Mouse (Mus musculus): ENCODE results near the gene Tmem204. TPM values are rescaled to one million over a fixed set of nuclear protein-coding genes. Genes with fewer than 3 reads are reported as not detected.

Tmem204 gene
- total RNA-seq, 1 experiment: 0.62 TPM

DNA sequence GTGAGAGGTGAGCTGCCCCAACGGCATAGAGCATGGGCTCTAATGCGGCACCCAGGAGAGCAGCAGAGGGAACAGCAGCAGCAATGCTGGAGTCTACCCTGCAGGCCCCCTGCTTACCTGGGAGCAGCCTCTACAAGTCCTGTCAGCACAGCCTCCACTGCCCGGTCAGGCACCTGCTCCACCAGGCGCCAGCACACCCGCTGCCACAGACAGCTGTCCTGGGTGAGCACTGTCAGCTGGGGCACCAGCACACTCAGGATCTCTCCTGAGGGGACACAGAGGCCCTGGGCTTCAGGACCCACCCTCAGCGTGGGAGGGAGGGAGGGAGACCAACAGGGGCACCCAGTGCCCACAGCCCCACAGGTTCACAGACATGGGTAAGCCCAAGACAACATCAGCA is 27.2 kb upstream of the Tmem204 start:
- peaks cover 38% of the 10 kb centered on the region; the same call in 1 of the 2 replicates for H3K36me3 ChIP-seq (ENCODE audit: control insufficient read depth, insufficient read depth, low read length, poor library complexity, severe bottlenecking)
- H3K9ac ChIP-seq (ENCODE audit: insufficient read depth, low read depth, low read length, poor library complexity, severe bottlenecking): no peak overlapping the region
- no peak overlapping the region for H3K27ac ChIP-seq (ENCODE audit: insufficient read depth, low read depth, low read length, poor library complexity, severe bottlenecking)
- in situ Hi-C loops (cut with MboI; ENCODE audit: low sequenced_read_pairs in 2 of 2, unreplicated experiment in 2 of 2): no loop called here
- no peaks in the 10 kb centered on the region for H3K9me3 ChIP-seq (ENCODE audit: control insufficient read depth, insufficient read depth, low read depth, low read length)
- peaks cover 2 to 5% of the 10 kb centered on the region in 2 experiments; a peak in 3 of 4 replicates for H3K4me1 ChIP-seq (ENCODE audit: control insufficient read depth in 2 of 2, insufficient read depth in 2 of 2, low read length in 2 of 2, poor library complexity in 1 of 2)
- H3K4me3 ChIP-seq (ENCODE audit: insufficient read depth in 1 of 2, low read depth in 1 of 2, low read length in 2 of 2, poor library complexity in 1 of 2, severe bottlenecking in 1 of 2): no peak overlapping the region
- no peak for DNase-seq (ENCODE audit: low read depth, low spot score)
- TF ChIP-seq CHD2 (IDR thresholded peaks at IDR 0.05; ENCODE audit: low read depth, low read length) (no peak), HCFC1 (IDR thresholded peaks at IDR 0.05; ENCODE audit: borderline replicate concordance, insufficient read depth, low read length) (no peak), ZNF384 (IDR thresholded peaks at IDR 0.05; ENCODE audit: low read depth, low read length) (no peak), MAFK (IDR thresholded peaks at IDR 0.05; ENCODE audit: insufficient read depth, low read depth, low read length) (no peak), ZC3H11A (IDR thresholded peaks at IDR 0.05; ENCODE audit: borderline replicate concordance, low read depth, low read length) (no peak)

- in situ Hi-C loops (cut with MboI; ENCODE audit: low sequenced_read_pairs in 2 of 2, unreplicated experiment in 2 of 2): no loop called here
- DNase-seq (ENCODE audit: low read depth, low spot score): peak; percentile 39
- H3K9me3 ChIP-seq (ENCODE audit: control insufficient read depth, insufficient read depth, low read depth, low read length): no peaks in the 10 kb centered on the region
- H3K27ac ChIP-seq (ENCODE audit: insufficient read depth, low read depth, low read length, poor library complexity, severe bottlenecking): no peak overlapping the region
- no peak overlapping the region for H3K4me3 ChIP-seq (ENCODE audit: insufficient read depth in 1 of 2, low read depth in 1 of 2, low read length in 2 of 2, poor library complexity in 1 of 2, severe bottlenecking in 1 of 2)
- no peak overlapping the region for H3K9ac ChIP-seq (ENCODE audit: insufficient read depth, low read depth, low read length, poor library complexity, severe bottlenecking)
- TF ChIP-seq HCFC1 (IDR thresholded peaks at IDR 0.05; ENCODE audit: borderline replicate concordance, insufficient read depth, low read length) (no peak), ZC3H11A (IDR thresholded peaks at IDR 0.05; ENCODE audit: borderline replicate concordance, low read depth, low read length) (no peak), MAFK (IDR thresholded peaks at IDR 0.05; ENCODE audit: insufficient read depth, low read depth, low read length) (no peak), ZNF384 (IDR thresholded peaks at IDR 0.05; ENCODE audit: low read depth, low read length) (no peak), CHD2 (IDR thresholded peaks at IDR 0.05; ENCODE audit: low read depth, low read length) (no peak)
- peaks cover 47% of the 10 kb centered on the region; the same call in 1 of the 2 replicates for H3K36me3 ChIP-seq (ENCODE audit: control insufficient read depth, insufficient read depth, low read length, poor library complexity, severe bottlenecking)
- no peaks in the 10 kb centered on the region for H3K4me1 ChIP-seq (ENCODE audit: control insufficient read depth in 2 of 2, insufficient read depth in 2 of 2, low read length in 2 of 2, poor library complexity in 1 of 2)
These were observed 26.2 kb upstream of the Tmem204 start for GRCm38 (mm10) chr17:25109578-25109977.

- no peak for TF ChIP-seq CHD2 (IDR thresholded peaks at IDR 0.05; ENCODE audit: low read depth, low read length)
- no peak for TF ChIP-seq ZNF384 (IDR thresholded peaks at IDR 0.05; ENCODE audit: low read depth, low read length)
- Histone ChIP-seq H3K27ac (ENCODE audit: insufficient read depth, low read depth, low read length, poor library complexity, severe bottlenecking) (no peak overlapping the region), H3K36me3 (ENCODE audit: control insufficient read depth, insufficient read depth, low read length, poor library complexity, severe bottlenecking) (peaks cover 43% of the 10 kb centered on the region), H3K9ac (ENCODE audit: insufficient read depth, low read depth, low read length, poor library complexity, severe bottlenecking) (no peak overlapping the region), H3K4me1 (ENCODE audit: control insufficient read depth in 2 of 2, insufficient read depth in 2 of 2, low read length in 2 of 2, poor library complexity in 1 of 2) (no peaks in the 10 kb centered on the region), H3K9me3 (ENCODE audit: control insufficient read depth, insufficient read depth, low read depth, low read length) (no peaks in the 10 kb centered on the region), H3K4me3 (ENCODE audit: insufficient read depth in 1 of 2, low read depth in 1 of 2, low read length in 2 of 2, poor library complexity in 1 of 2, severe bottlenecking in 1 of 2) (no peak overlapping the region)
- in situ Hi-C loops (cut with MboI; ENCODE audit: low sequenced_read_pairs in 2 of 2, unreplicated experiment in 2 of 2): no loop called here
- no peak for DNase-seq (ENCODE audit: low read depth, low spot score)
These were observed 24.4 kb upstream of the Tmem204 start for GRCm38 (mm10) chr17:25107786-25108185.

DNA sequence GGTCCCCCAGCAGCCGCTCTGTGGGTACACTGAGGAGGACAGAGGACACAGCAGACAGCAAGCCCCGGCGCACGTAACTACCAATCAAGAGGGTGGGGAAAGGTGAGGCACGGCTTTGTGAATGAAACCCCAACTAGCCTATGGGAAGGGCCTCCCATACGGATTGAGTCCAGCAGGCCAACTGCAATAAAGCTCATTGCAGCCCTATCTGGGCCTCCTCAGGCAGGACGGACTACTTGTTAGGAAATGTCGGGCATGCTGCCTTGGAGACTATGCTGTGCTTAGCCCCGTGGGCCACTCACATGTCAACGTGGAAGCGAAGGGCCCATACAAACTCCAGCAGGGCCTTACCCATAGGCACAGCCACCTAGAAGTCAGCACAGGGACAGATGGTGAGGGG is 17.9 kb upstream of the Tmem204 start:
- DNase-seq (ENCODE audit: low read depth, low spot score): no peak
- Histone ChIP-seq H3K9me3 (ENCODE audit: control insufficient read depth, insufficient read depth, low read depth, low read length) (no peaks in the 10 kb centered on the region), H3K27ac (ENCODE audit: insufficient read depth, low read depth, low read length, poor library complexity, severe bottlenecking) (no peak overlapping the region), H3K36me3 (ENCODE audit: control insufficient read depth, insufficient read depth, low read length, poor library complexity, severe bottlenecking) (peaks cover 48% of the 10 kb centered on the region), H3K4me1 (ENCODE audit: control insufficient read depth in 2 of 2, insufficient read depth in 2 of 2, low read length in 2 of 2, poor library complexity in 1 of 2) (no peaks in the 10 kb centered on the region), H3K4me3 (ENCODE audit: insufficient read depth in 1 of 2, low read depth in 1 of 2, low read length in 2 of 2, poor library complexity in 1 of 2, severe bottlenecking in 1 of 2) (no peak overlapping the region), H3K9ac (ENCODE audit: insufficient read depth, low read depth, low read length, poor library complexity, severe bottlenecking) (no peak overlapping the region)
- TF ChIP-seq ZC3H11A (IDR thresholded peaks at IDR 0.05; ENCODE audit: borderline replicate concordance, low read depth, low read length) (no peak), MAFK (IDR thresholded peaks at IDR 0.05; ENCODE audit: insufficient read depth, low read depth, low read length) (no peak), HCFC1 (IDR thresholded peaks at IDR 0.05; ENCODE audit: borderline replicate concordance, insufficient read depth, low read length) (no peak), ZNF384 (IDR thresholded peaks at IDR 0.05; ENCODE audit: low read depth, low read length) (no peak), CHD2 (IDR thresholded peaks at IDR 0.05; ENCODE audit: low read depth, low read length) (no peak)
- in situ Hi-C loops (cut with MboI; ENCODE audit: low sequenced_read_pairs in 2 of 2, unreplicated experiment in 2 of 2): no loop called here

DNA sequence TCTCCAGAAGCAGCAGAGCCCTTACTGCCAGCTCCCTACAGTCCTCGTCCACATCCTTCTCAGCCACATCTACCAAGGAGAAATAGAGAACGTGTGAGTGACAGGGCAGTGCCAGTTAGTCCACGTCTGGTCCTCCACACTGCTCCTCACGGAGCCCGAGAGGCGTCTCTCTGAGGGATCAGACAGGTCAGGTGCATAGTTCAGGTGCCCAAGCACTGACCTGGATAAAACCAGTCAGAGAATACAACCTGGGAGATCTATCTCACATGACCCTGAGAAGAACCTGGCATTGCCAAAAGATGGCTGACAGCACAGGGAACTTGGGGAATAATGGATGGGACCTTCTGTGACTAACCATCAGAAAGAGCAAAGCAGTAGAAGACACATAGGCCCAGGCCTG is 16.7 kb upstream of the Tmem204 start:
- Histone ChIP-seq H3K4me3 (ENCODE audit: insufficient read depth in 1 of 2, low read depth in 1 of 2, low read length in 2 of 2, poor library complexity in 1 of 2, severe bottlenecking in 1 of 2) (no peak overlapping the region), H3K36me3 (ENCODE audit: control insufficient read depth, insufficient read depth, low read length, poor library complexity, severe bottlenecking) (peaks cover 41% of the 10 kb centered on the region)
- TF ChIP-seq MAFK (IDR thresholded peaks at IDR 0.05; ENCODE audit: insufficient read depth, low read depth, low read length): no peak
- TF ChIP-seq ZC3H11A (IDR thresholded peaks at IDR 0.05; ENCODE audit: borderline replicate concordance, low read depth, low read length): no peak

More for the DNA sequence above, 16.7 kb upstream of the Tmem204 start:
- no peaks in the 10 kb centered on the region for H3K4me1 ChIP-seq (ENCODE audit: control insufficient read depth in 2 of 2, insufficient read depth in 2 of 2, low read length in 2 of 2, poor library complexity in 1 of 2)
- H3K27ac ChIP-seq (ENCODE audit: insufficient read depth, low read depth, low read length, poor library complexity, severe bottlenecking): no peak overlapping the region
- DNase-seq (ENCODE audit: low read depth, low spot score): no peak
- in situ Hi-C loops (cut with MboI; ENCODE audit: low sequenced_read_pairs in 2 of 2, unreplicated experiment in 2 of 2): no loop called here
- no peak overlapping the region for H3K9ac ChIP-seq (ENCODE audit: insufficient read depth, low read depth, low read length, poor library complexity, severe bottlenecking)
- no peaks in the 10 kb centered on the region for H3K9me3 ChIP-seq (ENCODE audit: control insufficient read depth, insufficient read depth, low read depth, low read length)

Data from ES-E14 (cell line).